Mouse (Mus musculus) kidney, adult 11 months (tissue): ENCODE data around the gene Dennd2a.

Experiments used
- DNase-seq: peaks from one replicate; pipeline ENCODE4 v3.0.0; 2022

The Dennd2a gene

GRCm38 (mm10) chr6:39557723-39558261 lies at the start of gene Dennd2a:
Gene Dennd2a, minus strand, starts transcription at chr6:39557867.
- DNase-seq = peak; percentile 18

GRCm38 (mm10) chr6:39607365-39607764 lies 49.7 kb upstream of the Dennd2a start:
- DNase-seq = no peak

- no peak for DNase-seq
Measured at GRCm38 (mm10) chr6:39606862-39607261, 49.2 kb upstream of the Dennd2a start.

GRCm38 (mm10) chr6:39606056-39606455 lies 48.4 kb upstream of the Dennd2a start:
- no peak for DNase-seq

GRCm38 (mm10) chr6:39604565-39604964 lies 46.9 kb upstream of the Dennd2a start:
- DNase-seq = no peak

- DNase-seq = no peak
Measured at GRCm38 (mm10) chr6:39601828-39602227, 44.2 kb upstream of the Dennd2a start.

- DNase-seq = no peak
Measured at GRCm38 (mm10) chr6:39600851-39601250, 43.2 kb upstream of the Dennd2a start.

- DNase-seq = peak; percentile 96
Measured at GRCm38 (mm10) chr6:39592401-39593214, 34.9 kb upstream of the Dennd2a start, which contains the start of gene Ndufb2. Gene Ndufb2, plus strand, starts transcription at chr6:39592574.

- DNase-seq = no peak
Measured at GRCm38 (mm10) chr6:39591481-39591880, 33.8 kb upstream of the Dennd2a start.

- no peak for DNase-seq
Measured at GRCm38 (mm10) chr6:39585517-39585916, 27.9 kb upstream of the Dennd2a start, which contains the start of gene Gm42420. Gene Gm42420, plus strand, starts transcription at chr6:39585753.

- DNase-seq = no peak
Measured at GRCm38 (mm10) chr6:39581087-39581784, 23.6 kb upstream of the Dennd2a start.

- no peak for DNase-seq
Measured at GRCm38 (mm10) chr6:39580558-39580957, 22.9 kb upstream of the Dennd2a start.

- DNase-seq = no peak
Measured at GRCm38 (mm10) chr6:39579552-39579951, 21.9 kb upstream of the Dennd2a start.

- DNase-seq = no peak
Measured at GRCm38 (mm10) chr6:39574951-39575350, 17.3 kb upstream of the Dennd2a start.

GRCm38 (mm10) chr6:39574555-39574869 lies 16.8 kb upstream of the Dennd2a start:
- DNase-seq = peak; percentile 49

GRCm38 (mm10) chr6:39573791-39574554 lies 16.3 kb upstream of the Dennd2a start, which contains the start of gene Adck2:
Gene Adck2, plus strand, starts transcription at chr6:39573873.
- peak; percentile 71 for DNase-seq

GRCm38 (mm10) chr6:39570426-39570825 lies 12.8 kb upstream of the Dennd2a start:
- DNase-seq = no peak

- DNase-seq = no peak
Measured at GRCm38 (mm10) chr6:39567528-39567927, 9.9 kb upstream of the Dennd2a start.

- DNase-seq = peak; percentile 71
Measured at GRCm38 (mm10) chr6:39562166-39563015, 4.7 kb upstream of the Dennd2a start.

- no peak for DNase-seq
Measured at GRCm38 (mm10) chr6:39559276-39559939, 1.7 kb upstream of the Dennd2a start.

GRCm38 (mm10) chr6:39556900-39557659 lies 587 bp downstream of the Dennd2a start:
- no peak for DNase-seq
